Mouse (Mus musculus): ENCODE measurements around the gene Nmnat2. TPM values are rescaled to one million over a fixed set of nuclear protein-coding genes. Genes with fewer than 3 reads are reported as not detected.

Gene Nmnat2
- polyA plus RNA-seq, 1 experiment from 2014 or later, result 99.6 TPM

DNA sequence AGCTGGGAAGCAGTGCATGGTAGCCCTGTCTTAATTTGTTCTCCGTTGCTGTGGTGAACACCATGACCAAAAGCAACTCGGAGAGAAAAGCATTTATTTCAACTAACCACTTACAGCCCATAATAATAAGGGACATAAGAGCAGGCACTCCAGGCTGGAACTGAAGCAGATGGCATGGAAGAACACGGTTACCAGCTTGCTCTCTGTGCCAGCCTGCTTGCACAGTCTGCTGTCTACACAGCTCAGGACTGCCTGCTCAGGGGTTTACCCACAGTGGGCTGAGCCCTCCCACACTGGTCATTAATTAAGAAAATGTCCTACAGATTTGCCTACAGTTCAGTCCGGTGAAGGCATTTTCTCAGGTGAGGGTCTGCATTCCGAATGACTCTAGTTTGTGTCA, 183.7 kb downstream of the Nmnat2 start:
- 61% methylated on average over 5 of the region's 5 CpGs for WGBS

DNA sequence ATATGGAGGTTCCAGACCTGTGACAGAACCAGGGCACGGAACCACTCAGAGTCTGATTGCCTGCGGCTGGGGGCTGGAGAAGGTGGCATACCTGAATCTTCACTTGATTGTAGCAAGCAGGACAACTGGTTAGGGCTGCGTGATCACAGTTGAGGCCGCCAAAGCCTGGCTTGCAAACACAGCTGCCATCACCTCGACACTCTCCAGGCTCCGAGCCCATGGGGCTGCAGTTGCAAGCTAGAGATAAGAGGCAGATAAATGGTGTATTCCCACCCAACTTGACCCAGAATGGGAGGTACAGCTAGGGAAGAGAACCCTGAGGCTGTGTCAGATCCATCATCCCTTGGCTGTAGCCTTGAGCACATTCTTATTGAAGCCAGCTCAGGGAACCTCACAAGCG, 184.8 kb downstream of the Nmnat2 start:
- no peak overlapping the region for H3K27ac ChIP-seq (ENCODE audit: low read depth, low read length)
- no peaks in the 10 kb centered on the region for H3K4me1 ChIP-seq (ENCODE audit: control insufficient read depth, insufficient read depth, low read length)
- H3K27me3 ChIP-seq (ENCODE audit: control insufficient read depth, insufficient read depth, low read length), result no peaks in the 10 kb centered on the region
- H3K4me2 ChIP-seq (ENCODE audit: low read depth, low read length), result no peak overlapping the region
- H3K36me3 ChIP-seq (ENCODE audit: control insufficient read depth, insufficient read depth, low read length), result no peaks in the 10 kb centered on the region
- H3K9me3 ChIP-seq (ENCODE audit: control insufficient read depth, low read length), result no peaks in the 10 kb centered on the region
- 92% methylated on average over 7 of the region's 7 CpGs for WGBS
- no peak overlapping the region for H3K9ac ChIP-seq (replicated peaks; ENCODE audit: low read depth, low read length)
- H3K4me3 ChIP-seq (ENCODE audit: low read depth, low read length), result no peak overlapping the region
- ATAC-seq (ENCODE audit: low read depth), result no peak

More for the DNA sequence above, 183.7 kb downstream of the Nmnat2 start:
- Histone ChIP-seq H3K36me3 (ENCODE audit: control insufficient read depth, insufficient read depth, low read length) (no peaks in the 10 kb centered on the region), H3K4me2 (ENCODE audit: low read depth, low read length) (no peak overlapping the region), H3K4me3 (ENCODE audit: low read depth, low read length) (no peak overlapping the region), H3K27ac (ENCODE audit: low read depth, low read length) (no peak overlapping the region), H3K9me3 (ENCODE audit: control insufficient read depth, low read length) (no peaks in the 10 kb centered on the region), H3K9ac (replicated peaks; ENCODE audit: low read depth, low read length) (no peak overlapping the region), H3K27me3 (ENCODE audit: control insufficient read depth, insufficient read depth, low read length) (no peaks in the 10 kb centered on the region), H3K4me1 (ENCODE audit: control insufficient read depth, insufficient read depth, low read length) (no peaks in the 10 kb centered on the region)
- 0 out of 2 replicates have a peak, but pooled peaks have one; percentile 47 for ATAC-seq (ENCODE audit: low read depth)

DNA sequence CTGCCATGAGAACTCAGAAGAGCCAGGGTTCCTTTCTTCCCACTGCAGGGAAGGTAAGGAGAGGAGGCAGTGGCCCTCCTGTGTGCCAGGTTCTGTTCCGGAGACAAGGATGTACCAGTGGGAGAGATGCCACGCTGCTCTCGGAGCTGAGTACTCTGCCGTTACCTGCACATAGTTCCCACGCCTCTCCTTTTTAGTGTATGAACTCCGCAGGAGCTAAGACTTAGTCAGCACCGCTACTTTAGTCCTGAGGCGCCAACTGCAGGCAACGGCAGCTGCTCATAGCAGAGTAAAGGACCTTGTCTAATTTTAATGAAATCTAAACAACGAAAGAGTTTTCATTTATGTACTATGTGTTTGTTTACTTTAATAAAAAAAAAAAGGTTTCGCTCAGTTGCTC, 185.5 kb downstream of the Nmnat2 start:
- Histone ChIP-seq H3K9me3 (ENCODE audit: control insufficient read depth, low read length) (no peaks in the 10 kb centered on the region), H3K4me3 (ENCODE audit: low read depth, low read length) (no peak overlapping the region), H3K27ac (ENCODE audit: low read depth, low read length) (no peak overlapping the region), H3K9ac (replicated peaks; ENCODE audit: low read depth, low read length) (no peak overlapping the region), H3K27me3 (ENCODE audit: control insufficient read depth, insufficient read depth, low read length) (no peaks in the 10 kb centered on the region), H3K4me1 (ENCODE audit: control insufficient read depth, insufficient read depth, low read length) (no peaks in the 10 kb centered on the region), H3K36me3 (ENCODE audit: control insufficient read depth, insufficient read depth, low read length) (no peaks in the 10 kb centered on the region), H3K4me2 (ENCODE audit: low read depth, low read length) (no peak overlapping the region)
- WGBS, result 80% methylated on average over 11 of the region's 11 CpGs
- no peak for ATAC-seq (ENCODE audit: low read depth)

DNA sequence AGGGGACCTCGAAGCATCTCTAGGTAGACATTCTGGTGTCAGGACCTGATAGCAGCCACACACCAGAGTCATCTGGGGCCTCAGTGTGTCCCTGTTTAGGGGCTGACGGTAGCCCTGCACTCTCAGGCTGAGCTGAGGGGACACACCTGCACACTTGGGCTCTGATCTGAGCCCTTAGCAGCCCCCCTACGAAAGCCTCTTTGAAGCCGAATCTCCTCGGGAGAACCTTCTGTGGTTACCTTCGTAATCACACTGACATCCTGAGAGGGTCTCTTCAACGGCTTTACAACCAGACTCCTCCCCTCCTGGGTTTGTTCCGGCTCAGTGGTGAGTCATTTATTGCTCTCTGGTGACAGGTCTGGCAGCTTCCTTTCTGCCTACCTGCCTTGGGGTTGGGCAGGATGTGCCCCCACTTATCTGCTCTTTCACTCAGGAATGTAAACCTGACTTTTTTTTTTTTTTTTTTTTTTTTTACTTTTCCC, 186.0 kb downstream of the Nmnat2 start:
- no peaks in the 10 kb centered on the region for H3K9me3 ChIP-seq (ENCODE audit: control insufficient read depth, low read length)
- no peak for ATAC-seq (ENCODE audit: low read depth)
- no peak overlapping the region for H3K4me3 ChIP-seq (ENCODE audit: low read depth, low read length)
- no peaks in the 10 kb centered on the region for H3K36me3 ChIP-seq (ENCODE audit: control insufficient read depth, insufficient read depth, low read length)
- H3K4me2 ChIP-seq (ENCODE audit: low read depth, low read length), result no peak overlapping the region
- no peak overlapping the region for H3K27ac ChIP-seq (ENCODE audit: low read depth, low read length)
- no peaks in the 10 kb centered on the region for H3K4me1 ChIP-seq (ENCODE audit: control insufficient read depth, insufficient read depth, low read length)
- WGBS, result 15% methylated on average over 8 of the region's 8 CpGs
- no peaks in the 10 kb centered on the region for H3K27me3 ChIP-seq (ENCODE audit: control insufficient read depth, insufficient read depth, low read length)
- no peak overlapping the region for H3K9ac ChIP-seq (replicated peaks; ENCODE audit: low read depth, low read length)

DNA sequence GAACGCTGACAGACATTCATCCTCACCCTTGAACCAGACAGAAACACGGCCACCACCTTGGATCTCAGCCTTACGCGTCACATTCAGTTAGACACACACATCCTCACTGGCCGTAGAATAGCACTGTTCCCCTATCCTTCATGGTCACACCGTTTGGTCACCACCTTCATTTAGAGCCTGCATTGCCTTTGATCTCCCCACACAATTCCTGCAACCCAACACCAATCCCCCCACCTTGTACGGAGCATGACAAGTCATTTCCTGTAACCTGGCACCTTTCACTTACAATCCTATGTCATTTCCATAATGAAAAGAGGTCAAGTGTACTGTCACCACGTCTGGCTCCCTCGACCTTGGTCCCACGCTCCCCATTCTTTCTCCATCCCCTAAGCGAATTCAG, 189.2 kb downstream of the Nmnat2 start:
- no peaks in the 10 kb centered on the region for H3K27me3 ChIP-seq (ENCODE audit: control insufficient read depth, insufficient read depth, low read length)
- H3K27ac ChIP-seq (ENCODE audit: low read depth, low read length), result no peak overlapping the region
- no peaks in the 10 kb centered on the region for H3K9me3 ChIP-seq (ENCODE audit: control insufficient read depth, low read length)
- ATAC-seq (ENCODE audit: low read depth), result no peak
- no peaks in the 10 kb centered on the region for H3K4me1 ChIP-seq (ENCODE audit: control insufficient read depth, insufficient read depth, low read length)
- H3K4me2 ChIP-seq (ENCODE audit: low read depth, low read length), result no peak overlapping the region
- no peak overlapping the region for H3K4me3 ChIP-seq (ENCODE audit: low read depth, low read length)
- no peak overlapping the region for H3K9ac ChIP-seq (replicated peaks; ENCODE audit: low read depth, low read length)
- WGBS, result 77% methylated on average over 11 of the region's 11 CpGs
- no peaks in the 10 kb centered on the region for H3K36me3 ChIP-seq (ENCODE audit: control insufficient read depth, insufficient read depth, low read length)

DNA sequence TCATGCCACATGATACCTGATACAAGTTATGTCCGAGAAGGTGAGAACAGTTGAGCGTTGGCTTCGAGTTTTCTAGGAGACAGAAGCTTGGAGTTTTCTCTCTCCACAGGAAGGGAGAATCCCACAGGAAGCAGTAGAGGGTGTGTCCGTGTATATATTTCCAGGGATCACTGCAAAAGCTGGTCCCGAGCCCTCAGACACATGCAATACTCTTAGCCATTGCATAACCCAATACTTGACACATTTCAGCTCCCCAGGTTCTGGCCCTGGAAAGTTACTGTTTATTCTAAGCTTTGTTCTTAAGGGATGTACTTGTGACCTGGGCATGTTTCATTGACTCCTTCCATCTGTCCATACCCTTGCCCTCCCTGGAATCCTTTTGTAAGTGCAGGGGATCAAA, 191.0 kb downstream of the Nmnat2 start:
- no peak for ATAC-seq (ENCODE audit: low read depth)
- Histone ChIP-seq H3K4me1 (ENCODE audit: control insufficient read depth, insufficient read depth, low read length) (no peaks in the 10 kb centered on the region), H3K4me3 (ENCODE audit: low read depth, low read length) (no peak overlapping the region), H3K9me3 (ENCODE audit: control insufficient read depth, low read length) (no peaks in the 10 kb centered on the region), H3K36me3 (ENCODE audit: control insufficient read depth, insufficient read depth, low read length) (no peaks in the 10 kb centered on the region), H3K9ac (replicated peaks; ENCODE audit: low read depth, low read length) (no peak overlapping the region), H3K27me3 (ENCODE audit: control insufficient read depth, insufficient read depth, low read length) (no peaks in the 10 kb centered on the region), H3K27ac (ENCODE audit: low read depth, low read length) (no peak overlapping the region), H3K4me2 (ENCODE audit: low read depth, low read length) (no peak overlapping the region)
- 84% methylated on average over 5 of the region's 5 CpGs for WGBS

DNA sequence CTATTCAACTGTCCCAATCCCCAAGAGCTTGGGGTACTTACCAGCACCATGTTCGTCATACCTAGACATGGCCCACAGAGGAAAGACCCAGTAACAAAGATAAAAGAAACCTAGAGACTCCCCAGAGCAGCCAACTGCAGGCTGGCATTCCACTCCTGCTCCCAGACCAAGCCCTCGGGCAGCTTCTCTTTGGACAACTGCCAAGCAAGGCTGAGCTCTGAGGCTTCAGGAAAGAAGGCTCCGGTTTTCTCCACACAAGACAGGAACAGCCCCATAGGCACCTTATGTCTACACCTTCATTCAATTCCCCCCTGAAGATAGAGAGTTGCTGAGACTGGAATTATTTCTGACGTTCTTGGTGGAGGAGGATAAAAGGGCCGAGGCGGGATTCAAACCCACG, 197.8 kb downstream of the Nmnat2 start:
- WGBS, result 77% methylated on average over 7 of the region's 7 CpGs
- Histone ChIP-seq H3K4me3 (ENCODE audit: low read depth, low read length) (no peak overlapping the region), H3K4me2 (ENCODE audit: low read depth, low read length) (no peak overlapping the region), H3K9me3 (ENCODE audit: control insufficient read depth, low read length) (no peaks in the 10 kb centered on the region), H3K9ac (replicated peaks; ENCODE audit: low read depth, low read length) (no peak overlapping the region), H3K36me3 (ENCODE audit: control insufficient read depth, insufficient read depth, low read length) (no peaks in the 10 kb centered on the region), H3K27me3 (ENCODE audit: control insufficient read depth, insufficient read depth, low read length) (no peaks in the 10 kb centered on the region), H3K4me1 (ENCODE audit: control insufficient read depth, insufficient read depth, low read length) (no peaks in the 10 kb centered on the region; the same call in 1 of the 2 replicates), H3K27ac (ENCODE audit: low read depth, low read length) (no peak overlapping the region)
- no peak for ATAC-seq (ENCODE audit: low read depth)

DNA sequence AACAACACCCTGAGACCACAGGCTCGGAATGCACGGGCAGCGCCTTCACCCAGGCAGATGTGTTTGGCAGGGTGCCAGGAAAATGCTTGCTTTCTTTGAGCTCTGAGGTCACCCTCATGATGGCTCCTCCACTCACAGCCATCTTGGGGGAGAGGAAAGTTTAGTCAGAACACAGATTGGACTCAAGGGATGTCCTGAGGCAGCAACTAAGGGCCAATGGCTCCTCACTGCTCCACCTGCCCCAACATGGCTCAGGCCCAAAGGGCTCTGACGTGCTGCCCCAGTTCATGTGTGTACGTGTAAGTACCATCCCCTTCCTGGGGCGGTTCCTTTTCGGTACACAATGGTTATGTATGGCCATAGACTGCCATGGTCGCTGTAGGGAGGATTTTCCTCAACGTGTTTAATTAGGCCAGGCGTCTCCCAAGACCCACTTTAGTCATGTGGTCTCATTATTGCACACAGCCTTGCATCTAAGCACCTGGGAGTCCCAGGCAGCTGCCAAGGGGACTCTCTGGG, 198.9 kb downstream of the Nmnat2 start:
- 43% methylated on average over 10 of the region's 10 CpGs for WGBS
- Histone ChIP-seq H3K4me1 (ENCODE audit: control insufficient read depth, insufficient read depth, low read length) (no peaks in the 10 kb centered on the region; the same call in 1 of the 2 replicates), H3K9ac (replicated peaks; ENCODE audit: low read depth, low read length) (no peak overlapping the region), H3K36me3 (ENCODE audit: control insufficient read depth, insufficient read depth, low read length) (no peaks in the 10 kb centered on the region), H3K27me3 (ENCODE audit: control insufficient read depth, insufficient read depth, low read length) (no peaks in the 10 kb centered on the region), H3K9me3 (ENCODE audit: control insufficient read depth, low read length) (no peaks in the 10 kb centered on the region), H3K4me3 (ENCODE audit: low read depth, low read length) (no peak overlapping the region), H3K27ac (ENCODE audit: low read depth, low read length) (no peak overlapping the region), H3K4me2 (ENCODE audit: low read depth, low read length) (no peak overlapping the region)
- peak; percentile 71; the same call in 1 of the 2 replicates for ATAC-seq (ENCODE audit: low read depth)

DNA sequence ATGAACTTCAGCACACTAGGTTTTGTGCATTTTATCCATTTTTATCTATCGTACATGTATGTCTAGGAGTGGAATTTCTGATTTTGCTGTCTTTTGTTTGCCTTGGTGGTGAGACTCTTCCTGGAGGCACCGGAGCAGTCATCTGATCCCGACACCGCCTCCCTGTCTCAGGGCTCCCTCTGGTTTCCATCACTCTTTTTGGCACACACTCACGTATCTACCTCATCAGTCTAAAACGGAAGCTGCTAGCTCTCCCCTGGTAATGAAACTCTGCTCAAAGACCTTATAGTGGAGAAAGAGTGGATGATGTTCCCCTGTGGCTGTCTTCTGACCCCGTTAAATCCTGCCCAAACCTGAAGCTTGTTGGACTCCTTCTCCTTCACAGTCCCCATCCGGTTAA, 200.6 kb downstream of the Nmnat2 start:
- H3K9ac ChIP-seq (replicated peaks; ENCODE audit: low read depth, low read length), result no peak overlapping the region
- 85% methylated on average over 8 of the region's 8 CpGs for WGBS
- no peaks in the 10 kb centered on the region for H3K36me3 ChIP-seq (ENCODE audit: control insufficient read depth, insufficient read depth, low read length)
- no peak overlapping the region for H3K4me2 ChIP-seq (ENCODE audit: low read depth, low read length)
- no peaks in the 10 kb centered on the region for H3K27me3 ChIP-seq (ENCODE audit: control insufficient read depth, insufficient read depth, low read length)
- H3K4me1 ChIP-seq (ENCODE audit: control insufficient read depth, insufficient read depth, low read length), result no peaks in the 10 kb centered on the region; the same call in 1 of the 2 replicates
- ATAC-seq (ENCODE audit: low read depth), result no peak
- H3K27ac ChIP-seq (ENCODE audit: low read depth, low read length), result no peak overlapping the region
- H3K4me3 ChIP-seq (ENCODE audit: low read depth, low read length), result no peak overlapping the region
- H3K9me3 ChIP-seq (ENCODE audit: control insufficient read depth, low read length), result no peaks in the 10 kb centered on the region
